Mouse (Mus musculus): ENCODE results near the gene Cpsf4l. TPM values are rescaled to one million over a fixed set of nuclear protein-coding genes. Genes with fewer than 3 reads are reported as not detected.

The Cpsf4l gene
- 0.90 and 1.4 TPM in 2 replicates for polyA plus RNA-seq (2014; fragmentation: Nextera tagmentation; extraction: Ambion mirVana)

GRCm38 (mm10) chr11:113709731-113710256, at the start of gene Cpsf4l:
TSS of gene Cpsf4l (minus strand) at chr11:113710017.
- Histone ChIP-seq H3K36me3 (ENCODE audit: control insufficient read depth, insufficient read depth, low read length) (no peaks in the 10 kb centered on the region), H3K9ac (ENCODE audit: low read depth, low read length) (peak within 1 kb of the TSS; percentile 54), H3K27me3 (ENCODE audit: control insufficient read depth, insufficient read depth, low read length) (no peaks in the 10 kb centered on the region; the same call in 1 of the 2 replicates), H3K9me3 (ENCODE audit: control insufficient read depth, low read length) (no peaks in the 10 kb centered on the region), H3K4me1 (ENCODE audit: control insufficient read depth, insufficient read depth, low read length) (peaks cover 19% of the 10 kb centered on the region), H3K27ac (ENCODE audit: low read depth, low read length) (peak within 1 kb of the TSS; percentile 71), H3K4me3 (ENCODE audit: low read length) (no peak within 1 kb of the TSS), H3K4me2 (replicated peaks; ENCODE audit: low read depth, low read length) (peak within 1 kb of the TSS; percentile 15; the same call in 1 of the 2 replicates)
- peak; percentile 26; the same call in 1 of the 2 replicates for ATAC-seq (ENCODE audit: low FRiP score, low TSS enrichment)
- 12% methylated on average over 11 of the region's 11 CpGs for WGBS

- 90% methylated on average over 5 of the region's 5 CpGs for WGBS
- ATAC-seq (ENCODE audit: low FRiP score, low TSS enrichment) = no peak
These were observed 49.0 kb upstream of the Cpsf4l start for GRCm38 (mm10) chr11:113758851-113759250.

GRCm38 (mm10) chr11:113756578-113756977, 46.8 kb upstream of the Cpsf4l start:
- H3K9me3 ChIP-seq (ENCODE audit: control insufficient read depth, low read length) = no peaks in the 10 kb centered on the region
- H3K36me3 ChIP-seq (ENCODE audit: control insufficient read depth, insufficient read depth, low read length) = no peaks in the 10 kb centered on the region
- H3K4me2 ChIP-seq (replicated peaks; ENCODE audit: low read depth, low read length) = no peak overlapping the region
- 95% methylated on average over 12 of the region's 12 CpGs for WGBS
- peaks cover 5% of the 10 kb centered on the region; the same call in 1 of the 2 replicates for H3K4me1 ChIP-seq (ENCODE audit: control insufficient read depth, insufficient read depth, low read length)
- no peaks in the 10 kb centered on the region for H3K27me3 ChIP-seq (ENCODE audit: control insufficient read depth, insufficient read depth, low read length)
- ATAC-seq (ENCODE audit: low FRiP score, low TSS enrichment) = no peak
- no peak overlapping the region for H3K9ac ChIP-seq (ENCODE audit: low read depth, low read length)
- H3K4me3 ChIP-seq (ENCODE audit: low read length) = no peak overlapping the region
- H3K27ac ChIP-seq (ENCODE audit: low read depth, low read length) = no peak overlapping the region

More at GRCm38 (mm10) chr11:113758851-113759250, 49.0 kb upstream of the Cpsf4l start:
- Histone ChIP-seq H3K9ac (ENCODE audit: low read depth, low read length) (no peak overlapping the region), H3K27me3 (ENCODE audit: control insufficient read depth, insufficient read depth, low read length) (no peaks in the 10 kb centered on the region), H3K4me1 (ENCODE audit: control insufficient read depth, insufficient read depth, low read length) (peaks cover 4% of the 10 kb centered on the region), H3K36me3 (ENCODE audit: control insufficient read depth, insufficient read depth, low read length) (no peaks in the 10 kb centered on the region), H3K4me3 (ENCODE audit: low read length) (no peak overlapping the region), H3K27ac (ENCODE audit: low read depth, low read length) (no peak overlapping the region), H3K9me3 (ENCODE audit: control insufficient read depth, low read length) (no peaks in the 10 kb centered on the region), H3K4me2 (replicated peaks; ENCODE audit: low read depth, low read length) (no peak overlapping the region)

- H3K9me3 ChIP-seq (ENCODE audit: control insufficient read depth, low read length) = no peaks in the 10 kb centered on the region
- peaks cover 5% of the 10 kb centered on the region; the same call in 1 of the 2 replicates for H3K4me1 ChIP-seq (ENCODE audit: control insufficient read depth, insufficient read depth, low read length)
- H3K27ac ChIP-seq (ENCODE audit: low read depth, low read length) = no peak overlapping the region
- H3K27me3 ChIP-seq (ENCODE audit: control insufficient read depth, insufficient read depth, low read length) = no peaks in the 10 kb centered on the region
- H3K36me3 ChIP-seq (ENCODE audit: control insufficient read depth, insufficient read depth, low read length) = no peaks in the 10 kb centered on the region
- WGBS = 94% methylated on average over 14 of the region's 14 CpGs
- H3K4me2 ChIP-seq (replicated peaks; ENCODE audit: low read depth, low read length) = no peak overlapping the region
- no peak for ATAC-seq (ENCODE audit: low FRiP score, low TSS enrichment)
- no peak overlapping the region for H3K9ac ChIP-seq (ENCODE audit: low read depth, low read length)
- H3K4me3 ChIP-seq (ENCODE audit: low read length) = no peak overlapping the region
These were observed 46.1 kb upstream of the Cpsf4l start for GRCm38 (mm10) chr11:113755878-113756277.

DNA sequence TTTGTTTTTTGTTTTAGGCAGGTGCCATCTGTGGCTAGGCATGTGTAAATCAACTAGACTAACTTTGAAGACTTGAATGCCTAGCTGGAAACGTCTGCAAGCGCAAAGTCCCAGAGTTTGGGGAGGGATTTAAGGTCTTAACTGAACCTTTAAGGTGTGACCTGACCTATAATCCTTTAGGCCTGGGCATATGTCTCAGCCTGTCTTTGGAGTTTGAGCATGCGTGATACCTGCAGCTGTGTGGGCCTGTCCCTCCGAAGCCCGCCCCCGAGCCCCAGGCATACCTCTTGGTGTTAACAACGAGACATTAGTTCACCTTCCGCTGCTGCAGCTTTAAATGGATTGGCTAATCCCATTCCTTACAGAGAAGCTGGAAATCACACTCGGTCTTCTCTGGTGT, 45.0 kb upstream of the Cpsf4l start:
- no peaks in the 10 kb centered on the region for H3K27me3 ChIP-seq (ENCODE audit: control insufficient read depth, insufficient read depth, low read length)
- no peak overlapping the region for H3K9ac ChIP-seq (ENCODE audit: low read depth, low read length)
- WGBS = 53% methylated on average over 9 of the region's 9 CpGs
- no peaks in the 10 kb centered on the region for H3K9me3 ChIP-seq (ENCODE audit: control insufficient read depth, low read length)
- no peak overlapping the region for H3K27ac ChIP-seq (ENCODE audit: low read depth, low read length)
- peaks cover 10% of the 10 kb centered on the region; the same call in 1 of the 2 replicates for H3K4me1 ChIP-seq (ENCODE audit: control insufficient read depth, insufficient read depth, low read length)
- no peaks in the 10 kb centered on the region for H3K36me3 ChIP-seq (ENCODE audit: control insufficient read depth, insufficient read depth, low read length)
- no peak for ATAC-seq (ENCODE audit: low FRiP score, low TSS enrichment)
- no peak overlapping the region for H3K4me3 ChIP-seq (ENCODE audit: low read length)
- no peak overlapping the region for H3K4me2 ChIP-seq (replicated peaks; ENCODE audit: low read depth, low read length)

DNA sequence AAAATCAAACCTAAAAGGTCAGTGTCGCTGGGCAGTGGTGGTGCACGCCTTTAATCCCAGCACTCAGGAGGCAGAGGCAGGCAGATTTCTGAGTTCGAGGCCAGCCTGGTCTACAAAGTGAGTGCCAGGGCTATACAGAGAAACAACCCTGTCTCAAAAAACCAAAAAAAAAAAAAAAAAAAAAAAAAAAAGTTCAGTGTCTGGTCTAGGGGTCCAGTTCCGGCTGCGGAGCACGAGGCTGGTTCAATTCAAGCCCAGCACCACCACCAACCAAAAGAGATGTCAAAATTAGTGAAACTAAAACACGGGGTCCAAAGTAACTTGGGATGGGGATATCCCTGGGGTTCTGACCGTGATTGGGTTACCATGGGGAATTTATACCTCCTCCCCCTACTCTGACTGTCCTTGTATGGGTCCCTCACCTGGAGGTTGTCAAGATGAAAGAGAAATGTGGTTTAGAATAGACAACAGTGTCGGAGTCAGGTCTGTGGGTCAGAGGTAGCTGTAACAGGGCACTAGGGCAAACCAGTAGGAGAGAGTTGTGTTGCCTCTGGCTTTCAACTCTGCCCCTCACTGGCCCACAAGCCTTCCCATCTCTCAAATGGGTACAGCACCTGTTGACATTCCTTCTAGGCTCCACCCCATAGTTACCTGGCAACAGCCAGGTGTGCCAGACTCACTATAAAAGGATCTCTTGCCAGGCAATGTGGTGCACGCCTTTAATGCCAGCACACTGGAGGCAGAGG, 43.0 kb upstream of the Cpsf4l start:
- H3K27ac ChIP-seq (ENCODE audit: low read depth, low read length) = no peak overlapping the region
- H3K27me3 ChIP-seq (ENCODE audit: control insufficient read depth, insufficient read depth, low read length) = no peaks in the 10 kb centered on the region
- peaks cover 29% of the 10 kb centered on the region for H3K4me1 ChIP-seq (ENCODE audit: control insufficient read depth, insufficient read depth, low read length)
- no peaks in the 10 kb centered on the region for H3K9me3 ChIP-seq (ENCODE audit: control insufficient read depth, low read length)
- 93% methylated on average over 10 of the region's 10 CpGs for WGBS
- H3K36me3 ChIP-seq (ENCODE audit: control insufficient read depth, insufficient read depth, low read length) = peaks cover 8% of the 10 kb centered on the region
- no peak overlapping the region for H3K4me3 ChIP-seq (ENCODE audit: low read length)
- no peak overlapping the region for H3K9ac ChIP-seq (ENCODE audit: low read depth, low read length)
- ATAC-seq (ENCODE audit: low FRiP score, low TSS enrichment) = no peak
- H3K4me2 ChIP-seq (replicated peaks; ENCODE audit: low read depth, low read length) = no peak overlapping the region

DNA sequence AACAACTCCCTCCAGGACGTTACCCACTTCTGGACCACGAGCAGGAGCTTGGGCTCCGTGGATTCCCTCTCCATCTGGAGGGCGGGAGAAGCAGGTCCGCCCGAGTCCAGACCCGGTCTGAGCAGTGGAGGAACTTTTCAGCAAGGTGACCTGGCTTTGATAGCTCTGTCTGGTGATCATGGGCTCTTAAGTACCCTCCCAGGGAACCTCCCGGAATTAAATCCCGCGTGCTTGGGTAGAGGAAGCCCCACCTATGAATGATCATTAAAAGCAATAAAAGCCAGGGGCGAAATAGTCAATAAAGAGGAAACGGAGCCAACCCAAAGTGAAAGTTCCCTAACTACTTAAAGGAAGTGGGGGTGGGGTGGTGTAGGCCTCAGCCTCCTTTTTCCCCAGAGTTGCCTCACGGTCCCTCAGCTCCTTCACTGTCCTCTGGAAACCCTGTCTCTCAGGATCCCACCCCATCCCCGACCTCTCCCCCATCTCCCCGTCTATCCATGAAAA, 42.4 kb upstream of the Cpsf4l start:
- H3K27ac ChIP-seq (ENCODE audit: low read depth, low read length) = peak overlapping the region; percentile 96
- H3K4me3 ChIP-seq (ENCODE audit: low read length) = peak overlapping the region; percentile 88
- H3K4me2 ChIP-seq (replicated peaks; ENCODE audit: low read depth, low read length) = peak overlapping the region; percentile 77
- peaks cover 36% of the 10 kb centered on the region for H3K4me1 ChIP-seq (ENCODE audit: control insufficient read depth, insufficient read depth, low read length)
- H3K36me3 ChIP-seq (ENCODE audit: control insufficient read depth, insufficient read depth, low read length) = peaks cover 9% of the 10 kb centered on the region
- no peak for ATAC-seq (ENCODE audit: low FRiP score, low TSS enrichment)
- H3K9me3 ChIP-seq (ENCODE audit: control insufficient read depth, low read length) = no peaks in the 10 kb centered on the region
- H3K9ac ChIP-seq (ENCODE audit: low read depth, low read length) = peak overlapping the region; percentile 54
- WGBS = 16% methylated on average over 15 of the region's 15 CpGs
- no peaks in the 10 kb centered on the region for H3K27me3 ChIP-seq (ENCODE audit: control insufficient read depth, insufficient read depth, low read length)

GRCm38 (mm10) chr11:113751484-113752084, 41.8 kb upstream of the Cpsf4l start, which contains the start of gene Cdc42ep4:
TSS of gene Cdc42ep4 (minus strand) at chr11:113751881.
- H3K4me2 ChIP-seq (replicated peaks; ENCODE audit: low read depth, low read length) = peak within 1 kb of the TSS; percentile 77
- no peaks in the 10 kb centered on the region for H3K9me3 ChIP-seq (ENCODE audit: control insufficient read depth, low read length)
- under 1% methylated on average over 44 of the region's 44 CpGs for WGBS
- peak within 1 kb of the TSS; percentile 96 for H3K27ac ChIP-seq (ENCODE audit: low read depth, low read length)
- peaks cover 9% of the 10 kb centered on the region for H3K36me3 ChIP-seq (ENCODE audit: control insufficient read depth, insufficient read depth, low read length)
- peak; percentile 86 for ATAC-seq (ENCODE audit: low FRiP score, low TSS enrichment)
- H3K9ac ChIP-seq (ENCODE audit: low read depth, low read length) = peak within 1 kb of the TSS; percentile 90
- H3K4me1 ChIP-seq (ENCODE audit: control insufficient read depth, insufficient read depth, low read length) = peaks cover 39% of the 10 kb centered on the region
- no peaks in the 10 kb centered on the region for H3K27me3 ChIP-seq (ENCODE audit: control insufficient read depth, insufficient read depth, low read length)
- peak within 1 kb of the TSS; percentile 88 for H3K4me3 ChIP-seq (ENCODE audit: low read length)
